Mouse (Mus musculus) kidney, postnatal 14 days (tissue): ENCODE data around the gene Oma1.

Source experiments
- DNase-seq: peaks from one replicate; pipeline ENCODE4 v3.0.0; 2022; ENCODE audit warnings: mixed read lengths

The Oma1 gene

GRCm38 (mm10) chr4:103313587-103314525 lies at the start of gene Oma1:
Oma1 (plus strand) TSS chr4:103313812.
- peak; percentile 99 for DNase-seq

- DNase-seq = no peak
These were observed 49.7 kb upstream of the Oma1 start for GRCm38 (mm10) chr4:103263812-103264396.

DNA sequence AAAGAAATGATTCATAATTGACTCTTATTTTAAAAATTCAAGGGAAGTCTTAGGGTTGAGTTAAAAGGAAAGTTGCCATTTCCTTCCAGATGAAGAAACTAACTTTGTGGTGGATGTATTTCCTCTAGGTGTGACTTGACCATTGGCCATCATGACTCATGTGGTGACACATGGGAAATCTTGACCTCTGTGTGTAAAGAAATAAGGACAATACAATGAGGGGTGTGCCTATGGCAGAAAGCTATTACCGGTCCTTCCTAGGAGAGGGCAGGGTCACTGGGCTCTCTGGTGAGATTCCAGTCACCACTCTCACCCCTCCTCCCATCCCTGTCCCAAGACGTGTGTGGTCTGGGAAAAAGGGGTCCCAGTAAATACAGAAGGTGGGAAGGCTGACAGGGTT lies 48.4 kb upstream of the Oma1 start:
- no peak for DNase-seq

DNA sequence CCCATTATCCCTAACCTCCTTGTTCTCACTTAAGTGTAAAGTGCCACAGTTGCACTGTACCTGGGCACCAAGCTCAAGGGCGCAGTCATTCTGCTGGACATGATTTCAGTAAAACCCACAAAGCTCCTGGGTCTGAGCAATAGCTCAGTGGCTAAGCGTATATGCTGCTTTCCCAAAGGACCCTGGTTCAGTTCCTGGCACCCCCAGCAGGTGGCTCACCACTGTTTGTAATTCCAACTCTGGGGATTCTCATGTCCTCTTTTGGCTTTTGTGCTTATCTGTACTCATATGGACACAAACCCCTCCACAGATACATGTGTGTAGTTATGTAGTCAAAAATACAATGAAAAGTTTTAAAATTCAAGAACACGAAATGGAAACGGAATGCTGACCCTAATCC lies 44.3 kb upstream of the Oma1 start:
- no peak for DNase-seq

- no peak for DNase-seq
These were observed 40.6 kb upstream of the Oma1 start for GRCm38 (mm10) chr4:103273021-103273420.

GRCm38 (mm10) chr4:103288342-103288741 lies 25.3 kb upstream of the Oma1 start:
- no peak for DNase-seq

GRCm38 (mm10) chr4:103290763-103291162 lies 22.8 kb upstream of the Oma1 start, which contains the start of gene 4921539E11Rik:
4921539E11Rik (minus strand) TSS chr4:103290863.
- no peak for DNase-seq

- DNase-seq = peak; percentile 10
These were observed 14.3 kb upstream of the Oma1 start for GRCm38 (mm10) chr4:103299342-103299741.

DNA sequence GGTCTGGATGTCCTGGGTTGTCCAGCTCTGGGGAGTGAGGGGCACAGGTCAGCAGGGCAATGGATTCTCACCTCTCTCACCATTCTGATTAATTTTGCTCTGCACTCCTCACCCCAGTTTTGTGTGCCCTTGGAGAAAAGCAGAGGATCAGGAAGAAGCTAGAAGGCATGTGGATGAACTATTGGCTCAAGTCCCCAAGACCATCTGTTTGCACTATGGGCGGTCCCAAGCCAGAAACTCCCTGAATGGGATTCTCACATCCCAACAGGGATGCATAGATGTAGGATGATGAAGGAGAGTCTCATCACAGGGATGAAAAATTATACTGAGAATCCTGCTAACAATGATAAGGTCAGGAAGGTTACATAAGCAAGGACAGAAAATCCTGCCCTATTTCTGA lies 9.8 kb upstream of the Oma1 start:
- DNase-seq = no peak

- DNase-seq = no peak
These were observed 906 bp downstream of the Oma1 start for GRCm38 (mm10) chr4:103314526-103314910.

DNA sequence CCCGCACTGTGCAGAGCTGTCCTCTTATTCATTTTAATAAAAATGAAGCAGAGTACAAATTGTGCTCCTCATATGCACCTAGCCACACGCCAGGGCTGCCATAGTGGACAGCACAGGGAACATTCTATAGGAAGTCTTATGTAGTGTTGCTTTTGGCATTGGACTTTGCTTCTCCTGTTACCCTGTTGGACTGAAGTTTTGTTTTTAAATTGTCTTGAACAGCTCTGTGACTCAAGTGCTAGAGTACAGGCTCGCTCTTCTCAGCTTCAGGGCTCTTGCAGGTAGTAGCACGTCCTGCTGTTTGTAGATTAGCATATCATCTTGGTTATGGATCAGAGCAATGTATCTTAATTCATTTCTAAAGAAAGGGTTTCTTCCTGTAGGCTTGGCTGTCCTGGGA lies 2.2 kb downstream of the Oma1 start:
- DNase-seq = no peak

- no peak for DNase-seq
These were observed 7.8 kb downstream of the Oma1 start for GRCm38 (mm10) chr4:103321461-103321860.

DNA sequence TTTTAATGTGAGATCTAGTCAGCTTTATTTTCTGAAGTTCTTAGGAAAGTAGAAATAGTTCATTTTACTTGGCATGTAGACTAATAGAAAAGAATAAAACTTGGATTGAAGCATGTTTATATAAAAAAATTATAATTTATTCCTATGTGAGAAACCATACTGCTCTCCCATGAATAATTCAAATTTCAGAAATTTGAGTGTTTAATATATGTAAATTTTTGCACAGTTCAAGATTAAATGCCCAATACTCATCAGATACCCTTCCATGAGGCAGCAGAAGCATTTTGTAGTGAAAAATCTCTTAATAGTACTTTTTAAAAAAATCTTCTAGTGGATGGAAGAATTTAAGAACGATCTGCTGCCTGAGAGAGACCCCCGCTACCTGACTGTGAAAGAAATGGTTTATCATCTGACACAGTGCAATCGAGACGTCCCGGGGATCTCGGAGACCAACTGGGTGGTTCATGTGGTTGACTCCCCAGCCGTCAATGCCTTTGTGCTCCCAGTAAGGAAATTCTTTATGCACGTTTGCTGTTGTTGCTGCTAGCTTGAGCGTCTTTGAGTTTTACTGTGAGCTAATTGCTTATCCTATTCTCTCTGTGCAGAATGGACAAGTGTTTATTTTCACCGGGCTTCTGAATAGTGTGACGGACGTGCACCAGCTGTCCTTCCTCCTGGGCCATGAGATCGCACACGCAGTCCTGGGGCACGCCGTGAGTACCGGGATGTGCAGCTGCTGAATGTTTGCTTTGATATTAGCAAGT lies 11.3 kb downstream of the Oma1 start:
- no peak for DNase-seq

DNA sequence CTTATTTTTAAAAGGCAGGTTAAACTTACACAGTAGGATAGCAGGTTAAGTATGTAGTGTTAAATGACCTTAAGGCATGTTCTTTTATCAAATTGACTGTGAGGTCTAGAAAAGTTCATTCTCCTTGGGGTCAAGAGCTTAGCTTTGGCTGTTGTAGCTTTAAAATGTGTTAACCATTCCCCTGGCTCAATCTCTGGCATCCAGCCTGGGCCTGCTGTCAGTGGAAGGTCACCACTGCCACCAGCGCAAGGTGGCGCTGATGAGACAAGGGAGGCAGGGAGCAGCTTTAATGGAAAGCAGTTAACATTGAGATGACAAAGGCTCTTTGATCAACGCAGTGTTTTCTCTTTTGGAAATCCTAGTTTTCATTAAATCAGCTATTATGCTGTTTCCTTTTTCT lies 13.4 kb downstream of the Oma1 start:
- peak; percentile 56 for DNase-seq

- DNase-seq = peak; percentile 30
These were observed 15.7 kb downstream of the Oma1 start for GRCm38 (mm10) chr4:103329348-103329747.

DNA sequence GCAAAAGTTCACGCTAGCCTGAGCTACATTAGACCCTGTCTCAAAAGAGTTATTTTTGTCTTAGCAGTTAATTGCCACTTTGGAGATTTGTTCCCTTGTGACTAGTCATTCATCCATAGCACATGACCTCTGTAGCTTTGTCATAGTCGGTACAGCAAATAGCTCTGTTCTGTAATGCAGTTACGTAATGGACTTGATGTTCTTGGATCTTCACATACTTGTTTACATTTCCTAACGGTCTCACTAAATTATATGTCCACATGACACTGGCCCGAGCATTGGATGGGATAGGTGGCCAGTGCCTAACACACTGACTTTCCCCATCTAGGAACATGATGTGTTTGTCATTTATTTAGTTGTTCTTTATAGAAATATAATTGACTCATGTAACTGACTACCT lies 21.5 kb downstream of the Oma1 start:
- DNase-seq = no peak

- DNase-seq = no peak
These were observed 27.1 kb downstream of the Oma1 start for GRCm38 (mm10) chr4:103340726-103341125.

DNA sequence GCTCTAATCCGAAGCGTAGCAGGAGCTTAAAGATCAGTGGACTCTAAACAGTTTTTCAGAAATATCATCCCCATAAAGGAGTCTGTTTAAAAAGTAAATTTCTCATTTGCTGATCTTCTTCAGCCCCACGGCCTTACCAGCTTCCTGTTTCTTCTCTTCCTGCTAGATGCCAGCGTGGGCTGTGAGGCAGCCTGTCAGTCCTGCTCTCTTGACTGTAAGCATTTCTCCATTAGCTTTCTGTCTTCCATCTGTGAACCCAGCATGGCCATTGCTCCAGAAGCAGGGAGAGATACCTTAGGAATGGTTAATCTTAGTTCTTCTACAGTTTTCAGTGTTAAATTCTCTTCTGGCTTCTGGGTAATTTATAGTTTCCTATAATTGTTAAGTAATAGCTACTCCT lies 28.0 kb downstream of the Oma1 start:
- no peak for DNase-seq

DNA sequence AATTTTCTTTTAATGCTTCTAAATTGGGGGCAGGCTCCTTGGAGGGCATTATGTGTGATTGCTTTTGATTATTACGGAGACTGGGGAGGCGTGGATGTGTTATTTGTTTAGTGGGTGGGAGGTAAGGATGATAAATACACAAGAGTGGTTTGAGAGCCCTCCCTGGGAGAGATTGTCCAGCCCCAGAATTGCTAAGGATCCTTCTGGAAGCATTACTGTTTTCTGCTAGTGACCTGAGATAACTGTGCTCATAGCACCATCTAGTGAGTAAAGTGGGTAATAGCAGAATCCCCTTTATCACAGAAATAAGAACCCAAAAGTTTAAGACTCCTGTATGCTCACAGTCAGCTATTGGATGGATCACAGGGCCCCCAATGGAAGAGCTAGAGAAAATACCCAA lies 32.4 kb downstream of the Oma1 start:
- peak; percentile 51 for DNase-seq

GRCm38 (mm10) chr4:103346849-103347248 lies 33.2 kb downstream of the Oma1 start:
- peak; percentile 63 for DNase-seq

DNA sequence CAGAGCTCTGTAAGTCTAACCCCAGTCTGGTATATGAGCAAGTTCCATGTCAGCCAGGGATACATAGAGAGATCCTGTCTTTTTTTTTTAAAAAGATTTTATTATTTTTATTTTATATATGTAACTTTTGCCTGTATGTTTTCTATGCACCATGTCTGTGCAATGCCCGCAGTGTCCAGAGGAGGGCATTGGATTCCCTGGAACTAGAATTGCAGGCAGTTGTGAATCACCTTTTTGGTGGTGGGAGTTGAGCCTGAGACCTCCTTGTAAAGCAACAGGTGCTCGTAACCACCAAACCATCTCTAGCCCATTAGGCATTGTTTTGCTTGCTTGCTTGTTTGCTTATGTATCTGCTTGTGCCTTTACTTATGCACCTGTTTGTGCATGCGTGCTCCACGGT lies 35.6 kb downstream of the Oma1 start:
- DNase-seq = no peak

- no peak for DNase-seq
These were observed 39.3 kb downstream of the Oma1 start for GRCm38 (mm10) chr4:103352926-103353325.

- no peak for DNase-seq
These were observed 43.8 kb downstream of the Oma1 start for GRCm38 (mm10) chr4:103357457-103357856.
